Mouse (Mus musculus): ENCODE measurements around the gene Arhgap27. TPM values are rescaled to one million over a fixed set of nuclear protein-coding genes. Genes with fewer than 3 reads are reported as not detected.

Gene Arhgap27
- total RNA-seq, 2 experiments from 2014 or later = 7.9 to 9.6 TPM

- no peak for DNase-seq
These were observed 7.4 kb downstream of the Arhgap27 start for GRCm38 (mm10) chr11:103356032-103356571.

- no peak for DNase-seq
These were observed 8.2 kb downstream of the Arhgap27 start for GRCm38 (mm10) chr11:103355251-103355650.

GRCm38 (mm10) chr11:103354033-103354432, 9.5 kb downstream of the Arhgap27 start:
- no peak for DNase-seq

- DNase-seq = no peak
These were observed 11.2 kb downstream of the Arhgap27 start for GRCm38 (mm10) chr11:103352239-103352814.

GRCm38 (mm10) chr11:103350711-103351315, 12.7 kb downstream of the Arhgap27 start:
- no peak for DNase-seq

- no peak for DNase-seq
These were observed 13.8 kb downstream of the Arhgap27 start for GRCm38 (mm10) chr11:103349699-103350098.

- no peak for DNase-seq
These were observed 16.8 kb downstream of the Arhgap27 start for GRCm38 (mm10) chr11:103346657-103347056.

GRCm38 (mm10) chr11:103346236-103346635, 17.3 kb downstream of the Arhgap27 start:
- DNase-seq = no peak

GRCm38 (mm10) chr11:103345408-103346091, 17.9 kb downstream of the Arhgap27 start:
- DNase-seq = no peak

GRCm38 (mm10) chr11:103344494-103345332, 18.8 kb downstream of the Arhgap27 start:
- no peak for DNase-seq

- DNase-seq = no peak
These were observed 19.6 kb downstream of the Arhgap27 start for GRCm38 (mm10) chr11:103343881-103344280.

GRCm38 (mm10) chr11:103343063-103343462, 20.4 kb downstream of the Arhgap27 start:
- DNase-seq = no peak

- no peak for DNase-seq
These were observed 22.8 kb downstream of the Arhgap27 start for GRCm38 (mm10) chr11:103340677-103341076.

GRCm38 (mm10) chr11:103340130-103340529, 23.4 kb downstream of the Arhgap27 start:
- DNase-seq = no peak

- DNase-seq = no peak
These were observed 23.9 kb downstream of the Arhgap27 start for GRCm38 (mm10) chr11:103339414-103340119.

- no peak for DNase-seq
These were observed 24.8 kb downstream of the Arhgap27 start for GRCm38 (mm10) chr11:103338671-103339070.

- DNase-seq = no peak
These were observed 25.4 kb downstream of the Arhgap27 start for GRCm38 (mm10) chr11:103338119-103338518.

GRCm38 (mm10) chr11:103337180-103337579, 26.3 kb downstream of the Arhgap27 start:
- DNase-seq = no peak

- no peak for DNase-seq
These were observed 27.9 kb downstream of the Arhgap27 start for GRCm38 (mm10) chr11:103335561-103335960.

GRCm38 (mm10) chr11:103334925-103335324, 28.6 kb downstream of the Arhgap27 start:
- DNase-seq = no peak

GRCm38 (mm10) chr11:103333719-103334398, 29.6 kb downstream of the Arhgap27 start:
- no peak for DNase-seq

All from layer of hippocampus, postnatal 36 days (tissue).